Mouse (Mus musculus) kidney, adult 2 months (tissue): ENCODE data around the gene Hbb-bh2.

Source experiments
- CTCF ChIP-seq: fragments of 200-500 bp; conservative IDR thresholded peaks from 2 replicates; pipeline ENCODE4 v1.5.1; 2011; ENCODE audit warnings: low read depth, mild to moderate bottlenecking, control low read depth, low read length, moderate library complexity, mixed read lengths; ENCODE audit not compliant: insufficient read depth, insufficient read length
- POLR2A ChIP-seq: fragments of 200-500 bp; IDR thresholded peaks from one replicate; pipeline ENCODE4 v1.6.1; 2011; ENCODE audit warnings: low read depth, low read length, control low read depth

DNA sequence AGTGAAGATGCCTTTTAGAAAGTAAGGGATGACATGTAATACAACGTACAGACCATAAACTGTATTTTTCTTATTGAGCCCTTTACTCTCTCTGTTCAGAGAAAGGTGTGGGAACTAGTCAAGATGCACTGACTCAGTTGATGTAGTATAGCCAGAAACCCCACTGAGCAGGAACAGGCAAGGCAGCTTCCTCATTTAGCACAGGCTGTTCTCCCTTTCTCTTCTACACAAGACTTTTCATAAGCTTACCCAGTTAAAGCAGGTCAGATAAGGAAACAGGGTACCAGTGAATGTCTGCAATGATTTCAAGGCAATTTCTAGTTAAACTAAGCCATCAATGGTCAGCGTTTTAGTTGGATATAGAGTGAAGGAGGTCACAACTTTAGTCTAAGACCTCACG lies 21.2 kb upstream of the Hbb-bh2 start:
- no peak for TF ChIP-seq POLR2A
- TF ChIP-seq CTCF, result no peak
